Mouse (Mus musculus): ENCODE data around the gene Capg.
"Not testable (repeated sequence)": the region's sequence is repeated elsewhere in the genome, so short reads cannot be mapped to it uniquely, and the experiment has no call there.

Gene Capg

GRCm38 (mm10) chr6:72532580-72532979 lies 11.6 kb upstream of the Capg start:
- DNase-seq (ENCODE audit: extremely low spot score): no peak

GRCm38 (mm10) chr6:72533555-72533954 lies 10.6 kb upstream of the Capg start:
- DNase-seq (ENCODE audit: extremely low spot score): not testable (repeated sequence)

GRCm38 (mm10) chr6:72534035-72534809 lies 10.0 kb upstream of the Capg start:
- DNase-seq (ENCODE audit: extremely low spot score): peak; percentile 81

- DNase-seq (ENCODE audit: extremely low spot score): peak; percentile 85
Measured at GRCm38 (mm10) chr6:72535165-72535564, 9.0 kb upstream of the Capg start.

- DNase-seq (ENCODE audit: extremely low spot score): no peak
Measured at GRCm38 (mm10) chr6:72537998-72538500, 6.1 kb upstream of the Capg start.

GRCm38 (mm10) chr6:72538562-72539031 lies 5.6 kb upstream of the Capg start:
- peak; percentile 76 for DNase-seq (ENCODE audit: extremely low spot score)

GRCm38 (mm10) chr6:72543265-72543850 lies 833 bp upstream of the Capg start:
- DNase-seq (ENCODE audit: extremely low spot score): no peak

GRCm38 (mm10) chr6:72545377-72545776 lies 1.2 kb downstream of the Capg start:
- DNase-seq (ENCODE audit: extremely low spot score): no peak

- no peak for DNase-seq (ENCODE audit: extremely low spot score)
Measured at GRCm38 (mm10) chr6:72547121-72547520, 2.9 kb downstream of the Capg start.

- DNase-seq (ENCODE audit: extremely low spot score): no peak
Measured at GRCm38 (mm10) chr6:72547862-72548261, 3.7 kb downstream of the Capg start.

GRCm38 (mm10) chr6:72549041-72549580 lies 4.9 kb downstream of the Capg start:
- no peak for DNase-seq (ENCODE audit: extremely low spot score)

GRCm38 (mm10) chr6:72550025-72550424 lies 5.8 kb downstream of the Capg start:
- no peak for DNase-seq (ENCODE audit: extremely low spot score)

- no peak for DNase-seq (ENCODE audit: extremely low spot score)
Measured at GRCm38 (mm10) chr6:72550503-72551100, 6.4 kb downstream of the Capg start.

- DNase-seq (ENCODE audit: extremely low spot score): peak; percentile 77
Measured at GRCm38 (mm10) chr6:72552171-72553078, 8.2 kb downstream of the Capg start.

- DNase-seq (ENCODE audit: extremely low spot score): no peak
Measured at GRCm38 (mm10) chr6:72553079-72553412, 8.9 kb downstream of the Capg start.

- DNase-seq (ENCODE audit: extremely low spot score): no peak
Measured at GRCm38 (mm10) chr6:72560801-72561200, 16.6 kb downstream of the Capg start.

- no peak for DNase-seq (ENCODE audit: extremely low spot score)
Measured at GRCm38 (mm10) chr6:72562486-72562885, 18.3 kb downstream of the Capg start.

- DNase-seq (ENCODE audit: extremely low spot score): no peak
Measured at GRCm38 (mm10) chr6:72562894-72563293, 18.7 kb downstream of the Capg start.

GRCm38 (mm10) chr6:72565506-72565905 lies 21.3 kb downstream of the Capg start:
- no peak for DNase-seq (ENCODE audit: extremely low spot score)

GRCm38 (mm10) chr6:72566044-72566443 lies 21.9 kb downstream of the Capg start:
- peak; percentile 87 for DNase-seq (ENCODE audit: extremely low spot score)

GRCm38 (mm10) chr6:72567508-72567907 lies 23.3 kb downstream of the Capg start:
- no peak for DNase-seq (ENCODE audit: extremely low spot score)
